Mouse (Mus musculus) testis, postnatal 10 days (tissue): ENCODE data around the gene Cog5.
"Not testable (repeated sequence)": the region's sequence is repeated elsewhere in the genome, so short reads cannot be mapped to it uniquely, and the experiment has no call there.

Source experiments
- DNase-seq: peaks from one replicate; pipeline ENCODE4 v3.0.0; 2021; ENCODE audit warnings: low spot score

Cog5 gene

DNA sequence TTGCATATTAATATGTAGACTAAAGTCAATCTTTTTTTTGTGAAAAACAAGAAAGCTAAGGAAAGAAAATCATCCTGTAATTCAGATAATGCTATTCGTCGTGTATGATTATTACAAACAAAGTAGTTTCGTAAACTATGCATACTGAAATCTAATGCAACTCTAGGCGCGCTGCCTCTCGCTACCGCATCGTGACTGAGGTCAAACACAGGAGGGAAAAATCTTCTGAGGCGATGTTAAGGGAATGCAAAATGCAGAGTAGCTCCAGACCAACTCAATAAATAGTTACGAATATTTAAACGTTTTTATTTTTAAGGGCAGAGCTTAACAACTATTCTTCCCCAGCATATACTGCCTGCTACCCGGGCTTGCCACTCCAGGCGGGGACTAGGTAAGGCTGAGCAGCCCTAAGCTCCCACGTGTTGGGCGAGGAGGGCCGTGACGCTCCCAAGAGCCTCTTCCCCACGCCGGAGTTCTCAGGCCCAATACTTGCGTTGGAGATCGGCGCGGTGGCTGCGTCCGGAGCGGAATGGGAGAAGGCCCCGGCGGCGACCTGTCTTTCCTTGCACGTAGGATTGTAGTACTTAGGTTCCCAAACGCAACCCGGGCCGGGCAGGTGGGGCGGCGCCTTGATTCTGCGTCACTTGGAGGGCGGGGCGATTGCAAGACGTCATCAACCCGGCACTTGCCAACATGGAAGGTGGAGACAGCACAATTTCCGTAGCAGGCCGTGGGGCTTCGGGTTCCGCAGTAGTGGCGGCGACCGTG lies at the start of gene Cog5, which contains the start of gene Dus4l:
Gene Cog5, plus strand, starts transcription at position 673 of the 768 bp plus-strand sequence.
Gene Dus4l, minus strand, starts transcription at position 630 of the 768 bp plus-strand sequence.
- peak; percentile 98 for DNase-seq

DNA sequence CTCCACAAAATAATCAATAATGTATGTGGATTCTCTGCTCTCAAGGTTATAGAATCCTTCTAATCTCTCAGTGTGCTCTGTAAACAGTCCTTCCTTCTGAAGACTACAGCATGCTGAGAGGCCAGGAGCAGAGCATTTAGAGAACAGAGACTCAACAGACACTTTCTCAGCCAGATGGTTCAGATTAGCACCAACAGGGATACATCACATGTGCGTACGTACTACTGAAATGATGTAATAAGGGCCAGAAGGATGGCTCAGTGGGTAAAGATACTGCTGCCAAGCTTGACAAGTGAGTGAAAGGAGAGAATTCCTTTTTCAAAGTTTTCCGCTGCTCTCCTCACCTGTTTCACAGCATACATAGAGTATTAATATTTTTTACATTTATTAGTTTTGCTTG lies 49.8 kb upstream of the Cog5 start:
- DNase-seq = no peak

DNA sequence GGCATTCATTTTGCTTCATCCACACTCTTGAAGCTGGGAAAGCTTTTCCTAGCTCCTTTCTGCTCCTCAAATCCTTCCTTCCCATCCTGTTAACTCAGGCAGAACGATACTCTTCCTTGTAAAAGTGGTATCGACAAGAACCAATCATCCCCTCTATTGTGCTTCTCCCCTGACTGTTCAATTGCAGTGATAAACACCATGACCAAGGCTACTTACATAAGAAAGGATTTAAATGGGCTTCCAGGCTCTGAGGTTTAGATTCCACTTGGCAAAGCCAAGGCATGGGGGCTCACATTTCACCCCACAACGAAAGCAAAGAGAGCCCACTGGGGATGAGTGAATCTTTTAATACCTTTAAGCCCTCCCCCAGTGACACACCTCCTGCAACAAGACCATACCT lies 46.5 kb upstream of the Cog5 start:
- DNase-seq = no peak

DNA sequence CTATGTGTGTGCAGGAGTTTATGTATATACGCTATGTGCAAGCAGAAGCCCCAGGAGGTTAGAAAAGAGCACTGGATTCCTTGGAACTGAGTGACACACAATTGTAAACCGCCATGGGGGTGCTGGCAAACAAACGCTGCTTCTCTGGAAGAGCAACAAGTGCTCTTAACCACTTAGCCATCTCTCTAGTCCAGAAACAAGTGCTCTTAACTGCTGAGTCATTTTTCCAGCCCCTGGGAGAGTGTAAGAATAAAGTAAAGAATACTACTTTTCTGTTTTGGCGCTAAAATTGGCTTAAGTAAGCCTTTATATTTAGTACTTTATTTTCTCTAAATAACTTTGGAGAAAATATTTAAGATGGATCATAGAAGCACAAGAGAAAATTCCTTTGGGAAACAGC lies 41.3 kb upstream of the Cog5 start:
- DNase-seq = no peak

GRCm38 (mm10) chr12:31620106-31620505 lies 34.6 kb upstream of the Cog5 start:
- DNase-seq = no peak

GRCm38 (mm10) chr12:31625016-31625415 lies 29.7 kb upstream of the Cog5 start:
- no peak for DNase-seq

GRCm38 (mm10) chr12:31628396-31628795 lies 26.3 kb upstream of the Cog5 start:
- not testable (repeated sequence) for DNase-seq

- DNase-seq = peak; percentile 48
These were observed 20.7 kb upstream of the Cog5 start for GRCm38 (mm10) chr12:31633970-31634342.

DNA sequence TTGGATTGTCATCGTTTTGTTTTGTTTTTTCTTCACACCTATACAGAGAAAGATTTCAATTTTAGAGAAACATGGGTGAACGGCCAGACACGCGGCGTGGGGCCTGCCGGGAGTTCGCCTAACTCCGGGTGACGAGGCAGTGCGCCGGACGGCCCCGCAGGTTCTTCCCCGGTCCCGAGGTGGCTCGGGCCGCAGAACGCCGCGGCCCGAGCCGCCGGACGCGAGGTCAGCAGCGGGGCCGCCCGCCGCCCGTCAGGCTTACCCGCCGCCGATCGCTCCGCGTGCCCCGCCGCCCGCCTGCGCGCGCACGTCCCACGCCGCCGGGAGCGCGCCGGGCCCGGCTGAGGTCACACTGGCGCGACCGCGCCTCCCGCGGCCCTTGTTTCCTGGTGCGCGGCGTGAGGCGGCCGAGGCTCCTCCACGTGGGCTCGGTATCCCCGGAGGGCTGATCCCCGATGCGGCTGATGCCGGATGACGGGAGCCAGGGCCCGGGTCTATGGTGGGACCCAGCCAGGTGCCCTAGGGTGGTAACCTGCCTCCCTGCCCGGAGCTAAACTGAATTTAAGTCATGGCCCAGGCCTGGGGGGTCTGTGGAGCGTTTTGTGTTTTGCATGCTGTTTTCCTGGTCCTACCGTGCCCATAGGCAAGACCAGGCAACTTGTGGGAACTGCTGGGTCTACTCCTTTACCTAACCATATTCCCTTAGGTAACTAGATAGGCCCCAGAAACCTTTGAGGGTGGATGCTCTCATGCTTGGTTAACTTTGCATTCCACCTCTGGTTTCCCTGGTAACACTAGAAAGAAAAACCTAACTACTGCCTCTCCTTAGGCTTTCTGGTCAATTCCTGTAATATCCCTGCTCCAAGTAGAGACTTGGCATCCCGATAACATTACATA lies 20.1 kb upstream of the Cog5 start, which contains the start of gene Bcap29:
Gene Bcap29, minus strand, starts transcription at position 316 of the 897 bp plus-strand sequence.
- peak; percentile 88 for DNase-seq

GRCm38 (mm10) chr12:31635240-31635607 lies 19.4 kb upstream of the Cog5 start:
- no peak for DNase-seq

GRCm38 (mm10) chr12:31653611-31654010 lies 1.1 kb upstream of the Cog5 start:
- no peak for DNase-seq

DNA sequence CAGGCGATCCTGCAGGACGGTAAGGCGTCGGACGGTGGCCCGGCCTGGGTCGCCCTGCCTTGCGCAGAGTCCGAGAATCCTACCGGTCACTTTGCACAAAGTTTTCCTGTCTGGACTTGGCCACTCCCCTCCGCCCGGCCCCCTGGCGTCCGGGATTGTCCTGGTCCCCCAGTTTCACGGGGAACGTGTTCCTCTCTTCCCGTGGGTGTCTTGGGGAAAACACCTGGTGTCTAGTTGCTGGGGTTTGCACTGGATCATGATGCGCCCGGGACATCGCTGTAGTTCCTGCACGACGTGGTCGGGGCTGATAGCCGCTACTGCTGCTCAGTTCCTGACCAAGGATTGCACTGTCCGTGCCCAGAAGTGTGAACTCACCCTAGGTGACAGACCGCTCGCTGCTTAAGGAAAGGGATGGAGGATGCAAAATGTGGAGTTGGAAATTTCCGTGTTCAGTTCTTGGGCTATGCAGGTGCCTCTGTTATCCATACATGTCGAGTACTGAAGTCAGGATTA lies 352 bp downstream of the Cog5 start:
- DNase-seq = no peak

DNA sequence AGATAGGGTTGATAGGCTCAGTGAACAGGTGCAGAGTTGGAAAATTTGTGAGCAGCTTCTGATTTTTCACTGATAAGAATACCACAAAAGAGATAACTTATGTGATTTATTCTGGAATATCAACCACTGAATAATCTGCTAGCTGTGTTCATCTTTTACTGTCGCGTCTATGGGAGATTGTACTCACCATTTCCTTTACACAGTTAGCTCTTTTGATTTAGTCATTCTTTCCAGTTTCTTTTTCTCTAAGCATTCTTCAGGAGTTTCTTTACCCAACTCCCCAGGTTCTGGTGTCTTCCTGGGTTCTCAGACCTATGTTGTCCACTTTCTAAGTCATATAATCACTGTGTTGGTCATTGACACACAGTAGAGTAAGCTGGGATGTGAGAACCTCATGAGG lies 2.2 kb downstream of the Cog5 start:
- no peak for DNase-seq

DNA sequence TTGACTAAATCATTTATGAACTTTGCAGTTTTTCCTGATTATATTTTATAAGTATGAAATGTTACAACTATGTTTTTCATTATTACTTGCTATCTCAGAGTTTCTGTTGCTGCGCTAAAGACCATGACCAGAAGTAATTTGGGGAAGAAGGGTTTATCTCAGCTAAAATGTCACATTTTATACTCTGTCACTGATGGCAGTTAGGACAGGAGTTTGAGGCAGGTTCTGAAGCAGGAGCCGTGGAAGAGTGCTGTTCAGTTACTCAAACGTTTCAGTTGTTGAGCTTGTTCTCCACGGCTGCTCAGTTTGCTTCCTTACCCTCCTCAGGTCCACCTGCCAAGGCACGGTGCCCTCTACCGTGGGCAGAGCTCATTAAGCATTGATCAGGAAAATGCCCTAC lies 11.3 kb downstream of the Cog5 start:
- DNase-seq = no peak

DNA sequence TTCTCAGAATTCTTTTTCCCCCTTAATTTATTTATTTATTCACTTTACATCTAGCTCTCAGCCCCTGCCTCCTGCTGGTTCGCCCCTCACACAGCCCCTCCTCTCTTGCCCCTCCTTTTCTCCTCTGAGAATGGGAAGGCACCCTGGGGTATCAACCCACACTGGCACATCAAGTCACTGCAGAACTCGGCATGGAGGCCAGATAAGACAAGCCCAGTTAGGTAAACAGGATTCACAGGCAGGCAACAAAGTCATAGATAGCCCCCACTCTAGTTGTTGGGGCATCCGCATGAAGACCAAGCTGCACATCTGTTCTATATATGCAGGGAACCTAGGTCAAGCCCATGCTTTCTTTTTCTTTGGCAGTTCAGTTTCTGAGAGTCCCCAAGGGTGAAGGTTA lies 12.5 kb downstream of the Cog5 start:
- no peak for DNase-seq

GRCm38 (mm10) chr12:31686679-31687078 lies 32.0 kb downstream of the Cog5 start:
- no peak for DNase-seq

DNA sequence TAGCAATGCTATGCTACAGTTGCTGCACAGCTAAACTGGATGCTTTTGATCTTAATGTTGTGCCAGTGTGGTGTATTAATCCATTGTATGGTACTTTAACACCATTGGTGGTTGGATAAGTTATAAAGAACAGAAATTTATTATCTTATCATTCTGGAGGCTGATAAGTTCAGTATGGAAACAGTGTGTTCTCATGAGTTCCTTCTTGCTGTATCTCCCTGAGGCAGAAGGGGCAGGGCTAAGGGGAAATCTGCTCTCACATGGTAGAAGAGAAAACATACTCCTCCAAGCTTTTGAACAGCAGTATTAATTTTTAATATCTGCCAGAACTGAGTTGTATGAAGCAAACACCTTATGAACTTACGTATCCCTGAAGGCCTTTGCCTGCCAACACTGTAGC lies 38.6 kb downstream of the Cog5 start:
- no peak for DNase-seq

- DNase-seq = no peak
These were observed 46.1 kb downstream of the Cog5 start for GRCm38 (mm10) chr12:31700623-31701347.

- no peak for DNase-seq
These were observed 46.7 kb downstream of the Cog5 start for GRCm38 (mm10) chr12:31701411-31701810.

DNA sequence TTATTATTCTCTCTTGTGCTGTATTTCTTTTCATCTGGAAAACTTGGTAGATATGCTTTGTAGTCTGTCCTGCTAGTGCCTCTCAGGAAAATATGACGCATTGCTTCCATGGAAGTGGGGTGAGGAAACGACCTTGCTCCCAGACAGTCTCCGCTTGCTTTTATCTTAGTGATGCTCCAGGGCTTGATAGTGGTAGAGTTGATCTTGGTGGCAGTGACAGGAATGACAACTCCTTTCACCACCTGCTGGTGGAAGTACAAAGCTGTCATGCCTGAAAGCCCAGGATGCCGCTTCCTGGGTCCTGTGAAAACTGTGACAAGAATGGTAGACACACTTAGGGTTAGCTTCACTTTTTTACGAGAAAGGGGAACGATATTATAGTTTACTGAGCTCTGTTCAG lies 49.2 kb downstream of the Cog5 start:
- DNase-seq = no peak

DNA sequence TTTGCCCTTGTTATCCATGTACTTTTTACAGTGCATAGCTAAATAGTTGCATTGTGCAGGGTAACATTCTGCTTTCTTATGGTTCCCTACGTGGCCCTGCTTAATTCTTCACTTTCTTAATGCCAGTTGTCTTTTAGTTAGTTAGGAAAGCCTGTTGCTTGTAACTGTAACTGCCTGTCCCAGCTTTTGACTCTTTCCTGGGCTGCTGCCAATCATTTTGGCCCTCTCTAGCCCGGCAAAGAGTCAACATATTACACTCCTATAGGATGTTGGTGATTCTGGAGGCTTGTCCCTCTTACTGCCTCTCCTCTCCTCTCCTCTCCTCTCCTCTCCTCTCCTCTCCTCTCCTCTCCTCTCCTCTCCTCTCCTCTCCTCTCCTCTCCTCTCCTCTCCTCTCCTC lies 51.5 kb downstream of the Cog5 start:
- DNase-seq = no peak

DNA sequence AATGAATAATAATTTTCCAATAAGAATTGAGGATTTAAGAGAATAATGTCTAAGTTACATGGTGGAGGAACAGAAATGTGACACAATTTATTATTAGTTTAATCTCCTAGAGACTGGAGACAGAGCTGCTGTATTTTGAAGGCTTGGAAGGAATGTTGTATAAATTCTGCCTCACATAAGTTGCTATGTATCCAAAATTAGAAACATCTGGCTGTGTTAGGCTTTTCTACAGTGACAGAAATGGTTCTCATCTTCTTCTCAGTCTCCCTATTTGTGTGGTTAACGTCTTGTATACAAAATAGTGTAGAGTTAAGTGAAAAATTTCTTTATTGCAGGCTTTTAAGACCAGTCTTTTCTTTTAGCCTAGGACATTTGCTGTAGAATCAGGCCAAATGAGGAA lies 52.9 kb downstream of the Cog5 start:
- DNase-seq = no peak
